Mouse (Mus musculus): ENCODE data around the gene V1rd19. TPM values are rescaled to one million over a fixed set of nuclear protein-coding genes. Genes with fewer than 3 reads are reported as not detected.
"Not testable (repeated sequence)": the region's sequence is repeated elsewhere in the genome, so short reads cannot be mapped to it uniquely, and the experiment has no call there.

The V1rd19 gene
- not detected in 2 replicates for polyA plus RNA-seq (2012; rRNA removed)

DNA sequence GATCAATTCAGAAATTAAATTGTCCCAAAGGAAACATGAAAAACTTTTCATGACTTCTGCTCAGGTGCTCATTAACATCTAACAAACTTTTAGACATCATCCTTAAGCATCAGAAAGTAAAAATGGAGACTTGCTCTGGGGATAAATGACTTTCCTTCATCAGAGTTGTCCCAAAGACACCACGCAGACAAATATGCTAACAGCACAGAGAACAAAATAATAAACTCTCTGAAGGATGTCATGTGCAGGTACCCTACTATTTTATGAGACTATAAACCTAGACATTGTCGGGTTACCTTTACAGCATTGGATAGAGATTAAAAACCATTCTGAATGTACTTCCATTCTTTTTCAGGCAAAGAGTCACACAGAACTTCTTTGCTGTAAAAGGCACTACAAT is at the start of gene V1rd19:
TSS of gene V1rd19 (plus strand) at position 301 of the 400 bp plus-strand sequence.
- WGBS = 54% methylated on average over 2 of the region's 2 CpGs
- no peak for DNase-seq (ENCODE audit: low read depth, low spot score)

DNA sequence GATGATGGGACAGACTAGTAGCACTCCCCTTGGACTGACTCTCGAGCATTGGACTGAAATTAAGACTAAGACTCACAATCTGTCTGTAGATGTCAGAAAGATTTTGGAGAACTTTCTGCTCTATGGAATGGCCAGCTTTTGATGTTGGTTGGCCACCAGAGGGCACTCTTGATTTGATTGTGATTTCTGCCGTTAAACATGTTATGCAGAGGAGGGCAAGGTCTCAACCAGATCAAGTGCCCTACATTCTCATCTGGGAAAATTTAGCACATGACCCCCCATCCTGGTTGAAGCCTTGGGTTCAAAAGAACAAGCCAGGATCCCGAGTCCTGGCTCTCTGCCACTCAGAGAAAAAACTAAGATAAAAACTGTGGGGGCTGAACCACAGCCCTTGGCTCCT is 33.4 kb upstream of the V1rd19 start:
- 22% methylated on average over 3 of the region's 3 CpGs for WGBS

DNA sequence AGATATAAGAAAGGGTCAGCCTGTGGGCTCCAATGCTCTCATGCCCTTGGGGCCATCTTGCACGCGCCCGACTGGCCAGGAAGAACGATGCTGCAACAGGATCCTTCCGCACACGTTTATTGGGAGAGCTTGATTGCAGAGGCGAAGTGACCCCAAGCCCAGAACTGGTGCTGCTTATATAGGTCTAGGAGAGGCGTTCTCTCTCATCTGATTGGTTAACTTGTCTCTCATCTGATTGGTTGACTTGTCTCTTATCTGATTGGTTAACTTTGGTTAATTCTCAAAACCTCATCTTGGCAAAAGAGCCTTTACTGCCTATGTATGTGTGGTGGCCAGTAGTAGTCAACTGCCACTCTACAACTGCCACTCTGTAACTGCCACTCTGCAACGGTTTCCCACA is 27.2 kb upstream of the V1rd19 start, which contains the start of gene Vmn1r181:
TSS of gene Vmn1r181 (plus strand) at position 301 of the 400 bp plus-strand sequence.
- 81% methylated on average over 9 of the region's 9 CpGs for WGBS
- not testable (repeated sequence) for DNase-seq (ENCODE audit: low read depth, low spot score)

More for the DNA sequence above, 33.4 kb upstream of the V1rd19 start:
- not testable (repeated sequence) for DNase-seq (ENCODE audit: low read depth, low spot score)

DNA sequence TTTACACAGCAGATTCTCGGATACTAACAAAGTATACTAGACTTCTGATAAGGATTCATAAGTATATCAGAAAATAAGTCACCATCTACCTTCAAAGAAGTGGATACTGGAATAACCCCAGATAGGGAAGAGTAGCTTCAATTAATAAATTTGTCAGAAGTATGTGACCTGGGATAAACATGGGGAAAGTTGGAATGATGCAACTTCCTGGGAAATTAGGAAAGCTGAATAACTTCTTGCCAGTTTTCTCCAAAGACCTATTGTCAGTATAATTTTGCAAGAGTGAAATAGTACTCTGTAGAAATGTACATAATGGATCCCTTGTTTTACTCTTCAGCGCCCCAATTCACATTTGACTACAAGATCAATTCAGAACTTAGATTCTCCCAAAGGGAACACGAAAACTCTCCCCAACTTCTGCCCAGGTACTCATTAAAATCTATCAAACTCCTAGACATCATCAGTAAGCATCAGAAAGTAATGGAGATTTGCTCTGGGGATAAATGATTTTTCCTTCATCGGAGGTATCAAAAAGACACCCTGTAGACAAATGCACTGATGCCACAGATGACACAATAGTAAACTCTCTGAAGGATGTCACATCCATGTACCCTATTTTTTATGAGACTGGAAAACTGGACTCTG is 51.3 kb downstream of the V1rd19 start, which contains the start of gene Vmn1r183:
TSS of gene Vmn1r183 (plus strand) at position 595 of the 645 bp plus-strand sequence.
- no peak for DNase-seq (ENCODE audit: low read depth, low spot score)

More for the DNA sequence above, 51.3 kb downstream of the V1rd19 start, which contains the start of gene Vmn1r183:
- 79% methylated on average over 4 of the region's 4 CpGs for WGBS

Other genes starting within 250 kb of the V1rd19 start
- gene Vmn1r174, start 249.4 kb upstream of the V1rd19 start, polyA plus RNA-seq (2012; rRNA removed) = not detected in 2 replicates
- not detected in 2 replicates for gene Vmn1r175, start 191.0 kb upstream of the V1rd19 start, polyA plus RNA-seq (2012; rRNA removed)
- gene Vmn1r176, start 164.3 kb upstream of the V1rd19 start, polyA plus RNA-seq (2012; rRNA removed) = not detected in 2 replicates
- gene Vmn1r177, start 135.2 kb upstream of the V1rd19 start, polyA plus RNA-seq (2012; rRNA removed) = not detected in 2 replicates
- not detected in 2 replicates for gene Vmn1r178, start 109.7 kb upstream of the V1rd19 start, polyA plus RNA-seq (2012; rRNA removed)
- gene Vmn1r179, start 74.7 kb upstream of the V1rd19 start, polyA plus RNA-seq (2012; rRNA removed) = not detected in 2 replicates
- gene Vmn1r180, start 51.1 kb upstream of the V1rd19 start, polyA plus RNA-seq (2012; rRNA removed) = not detected in 2 replicates
- not detected in 2 replicates for gene Vmn1r181, start 27.1 kb upstream of the V1rd19 start, polyA plus RNA-seq (2012; rRNA removed)
- not detected in 2 replicates for gene Vmn1r183, start 51.6 kb downstream of the V1rd19 start, polyA plus RNA-seq (2012; rRNA removed)
- gene Zfp180, start 80.2 kb downstream of the V1rd19 start, polyA plus RNA-seq (2012; rRNA removed) = 8.6 and 11.6 TPM in 2 replicates
- gene Zfp112, start 110.6 kb downstream of the V1rd19 start, polyA plus RNA-seq (2012; rRNA removed) = 0.82 and 1.5 TPM in 2 replicates
- 4.1 and 6.3 TPM in 2 replicates for gene Zfp235, start 132.5 kb downstream of the V1rd19 start, polyA plus RNA-seq (2012; rRNA removed)
- 0.33 TPM in 1 of 2 replicates, not detected in the other for gene Zfp114, start 173.4 kb downstream of the V1rd19 start, polyA plus RNA-seq (2012; rRNA removed)
- gene Zfp111, start 209.8 kb downstream of the V1rd19 start, polyA plus RNA-seq (2012; rRNA removed) = 1.2 and 2.1 TPM in 2 replicates
- gene Zfp109, start 235.9 kb downstream of the V1rd19 start, polyA plus RNA-seq (2012; rRNA removed) = 0.78 and 1.2 TPM in 2 replicates